Mouse (Mus musculus): Measurements from ENCODE around the gene Rad51b. TPM values are rescaled to one million over a fixed set of nuclear protein-coding genes. Genes with fewer than 3 reads are reported as not detected.

Gene Rad51b
- total RNA-seq, 1 experiment from 2014 or later = 0.70 TPM

- no peak for ATAC-seq (ENCODE audit: extremely low read depth, insufficient number of reproducible peaks, low FRiP score, poor library complexity, severe bottlenecking)
These were observed 115.9 kb downstream of the Rad51b start for GRCm38 (mm10) chr12:79412894-79413507.

GRCm38 (mm10) chr12:79417360-79417759, 120.3 kb downstream of the Rad51b start:
- ATAC-seq (ENCODE audit: extremely low read depth, insufficient number of reproducible peaks, low FRiP score, poor library complexity, severe bottlenecking) = no peak

GRCm38 (mm10) chr12:79420605-79421004, 123.5 kb downstream of the Rad51b start:
- no peak for ATAC-seq (ENCODE audit: extremely low read depth, insufficient number of reproducible peaks, low FRiP score, poor library complexity, severe bottlenecking)

- no peak for ATAC-seq (ENCODE audit: extremely low read depth, insufficient number of reproducible peaks, low FRiP score, poor library complexity, severe bottlenecking)
These were observed 132.6 kb downstream of the Rad51b start for GRCm38 (mm10) chr12:79429507-79430291.

- ATAC-seq (ENCODE audit: extremely low read depth, insufficient number of reproducible peaks, low FRiP score, poor library complexity, severe bottlenecking) = no peak
These were observed 134.1 kb downstream of the Rad51b start for GRCm38 (mm10) chr12:79431138-79431537.

GRCm38 (mm10) chr12:79433724-79434442, 136.8 kb downstream of the Rad51b start:
- no peak for ATAC-seq (ENCODE audit: extremely low read depth, insufficient number of reproducible peaks, low FRiP score, poor library complexity, severe bottlenecking)

- no peak for ATAC-seq (ENCODE audit: extremely low read depth, insufficient number of reproducible peaks, low FRiP score, poor library complexity, severe bottlenecking)
These were observed 138.4 kb downstream of the Rad51b start for GRCm38 (mm10) chr12:79435474-79435873.

- no peak for ATAC-seq (ENCODE audit: extremely low read depth, insufficient number of reproducible peaks, low FRiP score, poor library complexity, severe bottlenecking)
These were observed 139.0 kb downstream of the Rad51b start for GRCm38 (mm10) chr12:79436035-79436434.

- no peak for ATAC-seq (ENCODE audit: extremely low read depth, insufficient number of reproducible peaks, low FRiP score, poor library complexity, severe bottlenecking)
These were observed 139.8 kb downstream of the Rad51b start for GRCm38 (mm10) chr12:79436892-79437291.

GRCm38 (mm10) chr12:79437572-79437971, 140.5 kb downstream of the Rad51b start:
- ATAC-seq (ENCODE audit: extremely low read depth, insufficient number of reproducible peaks, low FRiP score, poor library complexity, severe bottlenecking) = no peak

- no peak for ATAC-seq (ENCODE audit: extremely low read depth, insufficient number of reproducible peaks, low FRiP score, poor library complexity, severe bottlenecking)
These were observed 142.9 kb downstream of the Rad51b start for GRCm38 (mm10) chr12:79439961-79440360.

- ATAC-seq (ENCODE audit: extremely low read depth, insufficient number of reproducible peaks, low FRiP score, poor library complexity, severe bottlenecking) = no peak
These were observed 144.3 kb downstream of the Rad51b start for GRCm38 (mm10) chr12:79441210-79442005.

- ATAC-seq (ENCODE audit: extremely low read depth, insufficient number of reproducible peaks, low FRiP score, poor library complexity, severe bottlenecking) = peak; percentile 11; the same call in 1 of the 2 replicates
These were observed 145.0 kb downstream of the Rad51b start for GRCm38 (mm10) chr12:79442126-79442525.

GRCm38 (mm10) chr12:79442836-79443390, 145.8 kb downstream of the Rad51b start:
- ATAC-seq (ENCODE audit: extremely low read depth, insufficient number of reproducible peaks, low FRiP score, poor library complexity, severe bottlenecking) = no peak

- ATAC-seq (ENCODE audit: extremely low read depth, insufficient number of reproducible peaks, low FRiP score, poor library complexity, severe bottlenecking) = no peak
These were observed 147.6 kb downstream of the Rad51b start for GRCm38 (mm10) chr12:79444646-79445045.

GRCm38 (mm10) chr12:79447039-79447438, 150.0 kb downstream of the Rad51b start:
- ATAC-seq (ENCODE audit: extremely low read depth, insufficient number of reproducible peaks, low FRiP score, poor library complexity, severe bottlenecking) = no peak

GRCm38 (mm10) chr12:79449817-79450411, 152.8 kb downstream of the Rad51b start:
- no peak for ATAC-seq (ENCODE audit: extremely low read depth, insufficient number of reproducible peaks, low FRiP score, poor library complexity, severe bottlenecking)

GRCm38 (mm10) chr12:79452882-79453281, 155.8 kb downstream of the Rad51b start:
- ATAC-seq (ENCODE audit: extremely low read depth, insufficient number of reproducible peaks, low FRiP score, poor library complexity, severe bottlenecking) = no peak
